Mouse (Mus musculus): ENCODE data around the gene Trim45.

The Trim45 gene

GRCm38 (mm10) chr3:100932077-100932944 lies 10.3 kb downstream of the Trim45 start:
- DNase-seq: no peak

- DNase-seq: no peak
Observed at GRCm38 (mm10) chr3:100935521-100935920, 13.5 kb downstream of the Trim45 start.

- no peak for DNase-seq
Observed at GRCm38 (mm10) chr3:100936201-100936600, 14.2 kb downstream of the Trim45 start.

- DNase-seq: no peak
Observed at GRCm38 (mm10) chr3:100938211-100938610, 16.2 kb downstream of the Trim45 start.

GRCm38 (mm10) chr3:100940496-100941037 lies 18.6 kb downstream of the Trim45 start:
- peak in 1 of 2 experiments; percentile 13 for DNase-seq

- no peak for DNase-seq
Observed at GRCm38 (mm10) chr3:100947286-100947685, 25.3 kb downstream of the Trim45 start.

GRCm38 (mm10) chr3:100951531-100951930 lies 29.5 kb downstream of the Trim45 start:
- DNase-seq: no peak

- DNase-seq: no peak
Observed at GRCm38 (mm10) chr3:100954616-100955015, 32.6 kb downstream of the Trim45 start.

GRCm38 (mm10) chr3:100961007-100961406 lies 39.0 kb downstream of the Trim45 start:
- DNase-seq: no peak

- DNase-seq: no peak
Observed at GRCm38 (mm10) chr3:100961501-100961900, 39.5 kb downstream of the Trim45 start.

GRCm38 (mm10) chr3:100963849-100964542 lies 42.0 kb downstream of the Trim45 start:
- peak in 1 of 2 experiments; percentile 32 for DNase-seq

- peak; percentile 93 to 96 for DNase-seq
Observed at GRCm38 (mm10) chr3:100969176-100969917, 47.3 kb downstream of the Trim45 start, which contains the start of gene Ttf2. Gene Ttf2 (minus strand): TSS chr3:100969663.

GRCm38 (mm10) chr3:100973906-100974305 lies 51.9 kb downstream of the Trim45 start:
- peak in 1 of 2 experiments; percentile 23 for DNase-seq

- no peak for DNase-seq
Observed at GRCm38 (mm10) chr3:100979290-100979689, 57.3 kb downstream of the Trim45 start.

All from kidney, adult 8-10 months (tissue).